Mouse (Mus musculus) cortical plate, adult 2 months (tissue): ENCODE measurements around the gene Rnf167. TPM values are rescaled to one million over a fixed set of nuclear protein-coding genes. Genes with fewer than 3 reads are reported as not detected.

Source experiments
- H3K27ac ChIP-seq: fragments of 200-500 bp; 2 replicates; pipeline ENCODE4 v1.5.1; 2012; ENCODE audit warnings: low read length, control low read depth, inconsistent platforms; ENCODE audit not compliant: insufficient read depth
- H3K4me1 ChIP-seq: fragments of 200-500 bp; 2 replicates; pipeline ENCODE4 v1.6.1; 2011; ENCODE audit warnings: low read length; ENCODE audit not compliant: control insufficient read depth, insufficient read depth
- H3K4me3 ChIP-seq: fragments of 200-500 bp; 2 replicates; pipeline ENCODE4 v1.5.1; 2011; ENCODE audit warnings: mild to moderate bottlenecking, low read length, control low read depth; ENCODE audit not compliant: insufficient read depth
- CTCF ChIP-seq: fragments of 200-500 bp; IDR thresholded peaks from 2 replicates; pipeline ENCODE4 v1.5.1; 2011; ENCODE audit warnings: mild to moderate bottlenecking, control low read depth, low read length; ENCODE audit not compliant: insufficient read depth; ENCODE audit errors: extremely low read depth
- POLR2A ChIP-seq: fragments of 200-500 bp; IDR thresholded peaks from 2 replicates; pipeline ENCODE4 v1.6.1; 2011; ENCODE audit warnings: mild to moderate bottlenecking, low read length, control low read depth; ENCODE audit not compliant: insufficient read depth; ENCODE audit errors: extremely low read depth
- polyA plus RNA-seq: library from polyadenylated mRNA; depleted of rRNA; stranded (reverse); fragments of >200 nt; gene quantifications from 2 replicates; pipeline ENCODE4 v1.2.3, GENCODE M21; 2012

The Rnf167 gene
- polyA plus RNA-seq, 1 experiment, result 124 TPM

DNA sequence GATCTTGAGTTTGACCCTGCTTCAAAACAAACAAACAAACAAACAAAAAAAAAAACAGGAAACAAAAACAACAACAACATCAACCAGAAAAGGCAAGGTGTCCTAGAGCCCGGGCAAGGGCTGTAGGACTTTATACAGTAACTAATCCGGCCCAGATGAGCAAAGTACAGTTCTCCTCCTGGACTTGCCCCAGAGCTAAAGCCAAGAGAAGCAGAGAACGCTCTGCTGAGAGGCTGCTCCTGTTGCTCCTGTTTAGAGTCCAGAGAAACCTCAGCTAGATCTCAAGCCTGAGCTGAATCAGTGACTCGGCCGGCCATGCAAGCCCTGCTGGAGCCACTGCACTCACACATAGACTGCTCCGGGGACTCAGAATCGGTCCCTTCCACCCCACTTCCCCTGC is 16.9 kb upstream of the Rnf167 start:
- Histone ChIP-seq H3K27ac (no peak overlapping the region), H3K4me1 (no peaks in the 10 kb centered on the region), H3K4me3 (no peak overlapping the region)
- TF ChIP-seq POLR2A (no peak), CTCF (no peak)

DNA sequence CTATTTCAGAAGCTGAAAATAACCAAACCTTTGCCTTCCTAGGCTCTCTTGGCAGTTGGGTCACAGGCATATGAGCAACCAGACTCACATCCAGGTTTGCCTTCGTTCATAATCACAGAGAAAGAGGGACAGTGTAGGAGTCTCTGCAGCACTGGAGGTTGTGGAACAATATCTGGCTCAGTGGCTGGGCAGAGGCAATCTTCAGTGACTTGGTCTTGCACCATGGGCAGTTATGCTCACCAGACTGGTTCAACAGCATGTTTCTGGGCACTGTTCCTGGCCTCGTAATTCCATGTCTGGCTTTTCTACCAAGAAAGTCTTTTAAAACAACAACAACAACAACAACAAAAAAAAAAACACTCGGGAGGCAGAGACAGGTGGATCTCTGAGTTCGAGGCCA is 11.4 kb upstream of the Rnf167 start:
- H3K4me1 ChIP-seq, result no peaks in the 10 kb centered on the region
- H3K4me3 ChIP-seq, result no peak overlapping the region
- TF ChIP-seq POLR2A, result no peak
- TF ChIP-seq CTCF, result no peak
- no peak overlapping the region for H3K27ac ChIP-seq

DNA sequence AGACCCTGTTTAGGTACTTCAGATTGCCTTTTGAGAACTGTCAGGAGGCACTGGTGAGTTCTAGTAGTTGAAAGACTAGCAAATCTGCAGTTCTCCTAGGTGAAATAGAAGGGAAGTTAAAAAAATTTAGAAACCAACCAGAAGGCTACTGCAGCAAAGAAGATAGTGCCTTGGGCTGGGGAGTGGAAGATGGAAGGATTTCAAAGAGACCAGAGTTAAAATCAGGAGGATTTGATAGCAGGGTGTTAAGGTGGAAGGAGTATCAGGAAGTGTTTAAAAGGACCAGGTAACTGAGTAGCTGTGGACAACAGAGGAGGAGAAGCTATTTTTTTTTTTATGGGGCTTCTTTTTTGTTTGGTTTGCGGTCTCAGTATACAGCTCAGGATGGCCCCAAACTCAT is 9.3 kb upstream of the Rnf167 start:
- H3K27ac ChIP-seq, result no peak overlapping the region
- TF ChIP-seq POLR2A (no peak), CTCF (no peak)
- no peaks in the 10 kb centered on the region for H3K4me1 ChIP-seq
- H3K4me3 ChIP-seq, result no peak overlapping the region

DNA sequence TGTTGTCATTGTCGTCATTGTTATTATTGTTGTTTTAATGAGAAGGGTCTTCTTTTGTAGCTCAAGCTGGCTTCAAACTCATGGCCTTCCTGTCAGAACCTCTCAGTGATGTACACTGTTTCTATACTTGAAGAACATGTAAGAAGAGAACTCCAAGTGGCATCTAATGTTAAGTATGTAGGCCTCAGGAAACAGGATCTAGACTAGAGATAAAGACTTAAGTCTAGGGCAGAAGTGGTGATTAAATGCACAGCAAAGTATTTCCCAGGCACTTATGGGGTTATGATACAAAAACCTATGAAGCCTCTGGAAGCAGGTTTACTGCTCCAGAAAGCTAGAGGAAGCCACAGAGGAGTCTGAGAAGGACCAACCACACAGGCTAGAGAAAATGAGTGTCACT is 8.7 kb upstream of the Rnf167 start:
- H3K27ac ChIP-seq, result no peak overlapping the region
- no peaks in the 10 kb centered on the region for H3K4me1 ChIP-seq
- H3K4me3 ChIP-seq, result no peak overlapping the region
- TF ChIP-seq CTCF, result no peak
- TF ChIP-seq POLR2A, result no peak

DNA sequence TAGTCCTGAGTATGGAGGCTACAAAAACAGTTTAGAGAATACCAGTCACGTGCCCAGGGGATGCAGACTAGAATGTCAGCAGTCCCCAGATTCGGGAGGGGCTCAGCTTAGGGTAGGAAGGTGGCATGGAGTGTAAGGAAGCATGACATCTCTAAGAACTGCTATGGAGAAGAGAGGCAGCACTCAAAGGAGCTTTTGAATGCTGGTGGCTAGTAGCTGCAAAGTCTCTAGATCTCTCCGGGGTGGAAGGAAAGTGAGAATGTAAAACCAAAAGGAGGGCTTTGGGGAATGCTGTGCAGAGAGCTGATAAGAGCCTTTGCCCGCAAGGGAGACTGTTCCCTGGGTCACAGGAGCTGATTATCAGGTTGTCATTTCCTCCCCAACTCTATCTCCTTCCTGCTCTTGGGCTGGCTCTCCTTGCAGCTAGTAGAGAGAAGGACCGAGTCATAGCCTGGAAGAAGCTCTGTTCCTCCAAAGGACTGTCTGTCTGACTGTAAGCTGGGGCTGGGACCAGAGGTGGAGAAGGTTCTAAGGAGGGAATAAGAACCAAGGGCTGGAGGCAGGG is 8.2 kb upstream of the Rnf167 start, which contains the start of gene Gp1ba:
TSS of gene Gp1ba (plus strand) at position 409 of the 565 bp plus-strand sequence.
- H3K27ac ChIP-seq, result no peak within 1 kb of the TSS
- H3K4me3 ChIP-seq, result no peak within 1 kb of the TSS
- no peaks in the 10 kb centered on the region for H3K4me1 ChIP-seq
- TF ChIP-seq CTCF (no peak), POLR2A (no peak)

DNA sequence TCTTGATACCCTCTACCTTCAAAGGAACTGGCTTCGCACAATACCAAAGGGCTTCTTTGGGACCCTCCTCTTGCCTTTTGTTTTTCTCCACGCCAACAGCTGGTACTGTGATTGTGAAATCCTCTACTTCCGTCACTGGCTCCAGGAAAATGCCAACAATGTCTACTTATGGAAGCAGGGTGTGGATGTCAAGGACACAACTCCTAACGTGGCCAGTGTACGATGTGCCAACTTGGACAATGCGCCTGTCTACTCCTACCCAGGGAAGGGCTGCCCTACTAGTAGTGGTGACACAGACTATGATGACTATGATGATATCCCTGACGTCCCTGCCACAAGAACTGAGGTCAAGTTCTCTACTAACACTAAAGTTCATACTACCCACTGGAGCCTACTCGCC is 7.1 kb upstream of the Rnf167 start:
- Histone ChIP-seq H3K27ac (no peak overlapping the region), H3K4me1 (no peaks in the 10 kb centered on the region), H3K4me3 (no peak overlapping the region)
- TF ChIP-seq CTCF (no peak), POLR2A (no peak)

DNA sequence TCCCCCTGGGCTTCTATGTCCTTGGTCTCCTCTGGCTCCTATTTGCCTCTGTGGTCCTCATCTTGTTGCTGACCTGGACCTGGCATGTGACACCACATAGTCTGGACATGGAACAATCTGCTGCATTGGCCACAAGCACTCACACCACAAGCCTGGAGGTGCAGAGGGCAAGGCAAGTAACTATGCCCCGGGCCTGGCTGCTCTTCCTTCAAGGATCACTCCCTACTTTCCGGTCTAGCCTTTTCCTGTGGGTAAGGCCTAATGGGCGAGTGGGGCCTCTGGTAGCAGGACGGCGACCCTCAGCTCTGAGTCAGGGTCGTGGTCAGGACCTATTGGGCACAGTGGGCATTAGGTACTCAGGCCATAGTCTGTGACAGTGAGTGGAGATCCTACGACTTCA is 5.8 kb upstream of the Rnf167 start:
- Histone ChIP-seq H3K4me3 (no peak overlapping the region), H3K27ac (no peak overlapping the region), H3K4me1 (peaks cover 3% of the 10 kb centered on the region)
- TF ChIP-seq POLR2A, result no peak
- TF ChIP-seq CTCF, result no peak

DNA sequence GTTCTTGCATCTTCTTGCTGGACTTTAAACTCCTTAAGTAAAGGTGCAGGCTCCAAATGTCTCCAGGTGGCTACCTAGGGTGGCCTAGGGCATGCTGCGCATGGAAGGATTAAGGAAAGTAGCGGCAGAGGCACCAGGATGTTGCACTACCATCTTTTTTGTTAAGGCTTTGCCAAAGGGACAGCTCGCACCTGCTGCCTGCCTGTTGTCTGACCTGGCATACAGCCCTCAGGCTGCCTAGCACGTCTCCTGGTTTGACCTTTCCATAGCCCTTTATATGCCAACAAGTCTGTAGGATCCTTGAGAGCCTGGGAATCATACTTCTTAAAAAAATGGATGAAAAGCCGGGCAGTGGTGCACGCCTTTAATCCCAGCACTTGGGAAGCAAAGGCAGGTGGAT is 4.0 kb upstream of the Rnf167 start:
- no peak overlapping the region for H3K27ac ChIP-seq
- H3K4me1 ChIP-seq, result peaks cover 3% of the 10 kb centered on the region
- no peak overlapping the region for H3K4me3 ChIP-seq
- TF ChIP-seq CTCF (no peak), POLR2A (no peak)

DNA sequence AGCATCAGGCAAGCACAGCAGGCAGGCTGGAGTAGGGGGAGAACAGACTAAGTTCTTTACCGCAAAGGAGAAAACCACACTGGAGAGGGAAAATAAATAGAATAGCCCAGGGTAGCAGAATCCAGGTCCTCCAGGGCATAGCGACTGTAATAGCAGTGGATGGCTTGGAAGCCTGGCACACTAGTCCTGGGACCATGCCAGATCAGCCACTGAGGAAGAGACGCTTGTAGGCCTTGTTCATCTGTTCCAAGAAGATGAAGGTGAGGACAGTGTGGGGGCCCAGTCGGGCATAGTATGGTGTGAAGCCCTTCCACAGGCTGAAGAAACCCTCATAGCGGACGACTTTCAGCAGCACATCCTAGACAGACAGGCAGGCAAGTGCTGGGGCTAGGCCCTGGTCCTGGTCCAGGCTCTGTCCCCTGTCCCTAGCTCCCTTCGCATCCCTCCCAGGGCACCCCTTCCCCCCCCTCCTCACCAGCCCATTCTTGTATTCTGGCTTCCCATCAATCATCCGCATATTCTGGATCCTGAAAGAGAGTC is 2.4 kb upstream of the Rnf167 start:
- TF ChIP-seq CTCF (no peak), POLR2A (no peak)
- H3K27ac ChIP-seq, result no peak overlapping the region
- peaks cover 5% of the 10 kb centered on the region for H3K4me1 ChIP-seq
- no peak overlapping the region for H3K4me3 ChIP-seq

DNA sequence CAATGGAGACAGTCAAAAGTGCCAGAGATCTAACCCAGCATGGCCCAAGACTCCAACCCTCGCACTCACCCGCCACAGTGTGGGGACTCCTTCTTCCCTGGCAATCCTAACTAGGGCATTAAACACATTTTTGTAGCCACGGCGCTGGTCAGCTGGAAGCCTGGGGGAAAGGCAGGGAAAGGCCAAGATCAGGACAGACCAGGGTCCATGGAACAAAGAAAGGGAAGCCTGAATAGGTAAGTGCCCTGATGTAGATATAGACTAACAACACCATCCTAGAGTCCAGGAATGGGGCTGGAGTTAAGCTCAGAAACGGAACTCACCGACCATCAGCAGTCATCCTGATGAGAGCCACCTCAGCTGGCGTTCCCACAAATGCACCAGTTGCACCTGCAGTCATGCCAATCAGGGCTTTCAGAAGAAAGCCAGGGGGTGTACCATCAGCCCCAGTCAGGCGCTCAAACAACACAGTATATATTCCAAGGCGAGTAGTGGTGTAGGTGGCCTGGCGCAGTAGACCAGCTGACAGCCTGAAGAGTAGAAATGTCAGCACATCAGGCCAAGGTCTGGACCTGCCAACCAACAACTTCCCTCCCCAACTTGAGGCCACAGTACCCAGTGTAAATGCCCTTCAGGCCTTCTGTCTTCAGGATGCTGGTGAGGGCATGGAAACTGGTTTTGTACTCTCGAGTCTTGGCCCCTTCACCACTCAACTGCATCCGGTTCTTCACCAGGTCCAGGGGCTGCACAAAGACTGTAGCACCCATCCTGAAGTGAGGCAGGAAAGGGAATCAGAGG is 1.4 kb upstream of the Rnf167 start:
- no peak overlapping the region for H3K27ac ChIP-seq
- H3K4me1 ChIP-seq, result peaks cover 5% of the 10 kb centered on the region
- peak overlapping the region; percentile 74 for H3K4me3 ChIP-seq
- TF ChIP-seq POLR2A (no peak), CTCF (no peak)
